Mouse (Mus musculus): ENCODE measurements at regions not wholly inside any gene's neighbourhood (a gene's known extent, or its start where the extent isn't known, plus 50 kb on each side); places are given as distances from the start of the nearest gene placed in this dataset.
"Not testable (repeated sequence)": the region's sequence is repeated elsewhere in the genome, so short reads cannot be mapped to it uniquely, and the experiment has no call there.

GRCm38 (mm10) chr3:60858474-60859118 lies 144.0 kb upstream of the P2ry1 start:
- Histone ChIP-seq H3K9me3 (no peaks in the 10 kb centered on the region), H3K4me3 (no peak overlapping the region), H3K27me3 (replicated peaks) (no peaks in the 10 kb centered on the region), H3K9ac (no peak overlapping the region), H3K27ac (replicated peaks) (no peak overlapping the region), H3K4me2 (no peak overlapping the region), H3K36me3 (no peaks in the 10 kb centered on the region), H3K4me1 (no peaks in the 10 kb centered on the region)
- 81% methylated on average over 5 of the region's 5 CpGs for WGBS
- ATAC-seq (ENCODE audit: extremely low read depth, insufficient number of reproducible peaks, low FRiP score, low TSS enrichment): no peak

GRCm38 (mm10) chr3:60859119-60859515 lies 143.5 kb upstream of the P2ry1 start:
- no peaks in the 10 kb centered on the region for H3K9me3 ChIP-seq
- no peak overlapping the region for H3K27ac ChIP-seq (replicated peaks)
- WGBS: 80% methylated on average over 3 of the region's 3 CpGs
- ATAC-seq (ENCODE audit: extremely low read depth, insufficient number of reproducible peaks, low FRiP score, low TSS enrichment): no peak
- H3K4me3 ChIP-seq: no peak overlapping the region
- no peaks in the 10 kb centered on the region for H3K36me3 ChIP-seq
- no peaks in the 10 kb centered on the region for H3K4me1 ChIP-seq
- no peak overlapping the region for H3K4me2 ChIP-seq
- H3K27me3 ChIP-seq (replicated peaks): no peaks in the 10 kb centered on the region
- no peak overlapping the region for H3K9ac ChIP-seq

- H3K27me3 ChIP-seq (replicated peaks); H3K27ac ChIP-seq (replicated peaks); H3K9me3 ChIP-seq; H3K4me2 ChIP-seq; H3K9ac ChIP-seq; H3K4me3 ChIP-seq; H3K4me1 ChIP-seq; ATAC-seq (ENCODE audit: extremely low read depth, insufficient number of reproducible peaks, low FRiP score, low TSS enrichment); H3K36me3 ChIP-seq: not testable (repeated sequence)
- WGBS: 84% methylated on average over 11 of the region's 11 CpGs
Measured at GRCm38 (mm10) chr3:60876858-60877257, 125.7 kb upstream of the P2ry1 start.

DNA sequence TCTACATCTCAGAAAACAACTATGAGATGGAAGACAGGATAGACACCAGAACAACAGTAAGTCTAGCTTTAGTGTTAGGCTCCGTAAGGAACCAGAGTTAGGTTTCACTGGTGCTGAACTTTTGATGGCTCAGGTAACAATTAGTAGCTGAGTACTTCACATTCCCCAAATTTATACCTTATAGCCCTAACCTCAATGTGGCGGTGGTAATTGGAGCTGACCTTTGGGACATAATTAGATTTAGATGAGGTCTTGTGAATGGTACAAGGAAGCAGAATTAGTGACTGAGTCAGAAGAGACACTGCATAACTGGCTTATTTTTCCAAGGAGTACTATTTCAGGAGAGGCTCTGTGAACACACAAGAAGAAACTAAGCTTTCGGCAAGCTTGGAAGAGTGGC lies 123.7 kb upstream of the P2ry1 start:
- H3K27me3 ChIP-seq (replicated peaks): no peaks in the 10 kb centered on the region
- H3K4me2 ChIP-seq: no peak overlapping the region
- ATAC-seq (ENCODE audit: extremely low read depth, insufficient number of reproducible peaks, low FRiP score, low TSS enrichment): no peak
- H3K9me3 ChIP-seq: no peaks in the 10 kb centered on the region
- H3K4me3 ChIP-seq: no peak overlapping the region
- 87% methylated on average over 3 of the region's 3 CpGs for WGBS
- no peak overlapping the region for H3K9ac ChIP-seq
- H3K4me1 ChIP-seq: no peaks in the 10 kb centered on the region
- no peak overlapping the region for H3K27ac ChIP-seq (replicated peaks)
- H3K36me3 ChIP-seq: no peaks in the 10 kb centered on the region

DNA sequence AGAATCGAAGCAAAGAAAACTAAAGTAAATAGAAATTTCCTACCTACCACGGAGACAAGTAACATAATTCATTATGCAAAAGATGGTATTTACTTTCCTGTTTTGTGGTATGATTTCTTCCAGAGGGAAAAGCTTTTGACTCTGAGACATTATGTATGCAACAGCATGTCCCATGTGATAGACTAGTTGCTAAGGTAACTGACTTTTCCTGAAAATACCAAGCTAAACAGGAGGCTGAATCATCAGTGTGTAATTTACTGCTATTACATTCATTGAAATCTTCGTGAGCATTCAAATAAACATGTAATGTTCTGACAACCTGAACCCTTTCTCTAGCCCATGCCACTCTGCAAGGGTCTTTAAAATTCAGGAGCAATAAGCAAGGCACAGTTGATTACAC lies 118.6 kb upstream of the P2ry1 start:
- Histone ChIP-seq H3K27me3 (replicated peaks) (no peaks in the 10 kb centered on the region), H3K4me2 (no peak overlapping the region), H3K36me3 (no peaks in the 10 kb centered on the region), H3K27ac (replicated peaks) (no peak overlapping the region), H3K4me3 (no peak overlapping the region), H3K9me3 (no peaks in the 10 kb centered on the region), H3K4me1 (no peaks in the 10 kb centered on the region), H3K9ac (no peak overlapping the region)
- WGBS: 58% methylated on average over 3 of the region's 3 CpGs
- ATAC-seq (ENCODE audit: extremely low read depth, insufficient number of reproducible peaks, low FRiP score, low TSS enrichment): no peak

- WGBS: 87% methylated on average over 4 of the region's 4 CpGs
Measured at GRCm38 (mm10) chr3:60889191-60889861, 113.3 kb upstream of the P2ry1 start.

DNA sequence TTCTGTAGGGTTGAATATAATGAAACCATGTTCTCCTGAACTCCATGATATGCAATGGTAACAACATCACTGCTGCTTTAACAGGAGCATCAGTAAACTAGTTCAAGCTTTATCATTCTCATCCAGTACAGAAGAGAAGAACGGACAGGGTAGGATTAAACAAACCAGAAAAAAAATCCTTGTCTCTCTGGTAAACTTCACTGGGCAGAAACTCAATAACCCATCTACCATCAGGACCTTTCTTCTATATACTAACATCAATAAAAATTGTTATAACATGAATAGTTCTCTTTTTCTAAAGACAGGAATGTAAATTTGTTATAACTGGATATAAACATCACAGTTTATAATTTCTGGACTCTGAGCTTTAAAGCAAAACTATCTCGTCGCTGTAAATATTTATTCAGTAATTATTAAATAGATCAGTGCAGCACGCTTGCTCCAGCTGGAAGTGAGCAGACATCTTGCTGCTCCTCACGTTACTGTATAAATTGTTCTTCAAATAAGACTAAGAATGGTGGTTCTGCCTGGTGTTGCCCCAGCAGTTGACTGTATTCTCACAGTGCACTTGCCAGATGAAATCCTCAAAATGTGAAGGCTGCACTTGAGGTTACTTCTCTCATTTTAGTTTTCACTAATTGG lies 104.8 kb upstream of the P2ry1 start:
- Histone ChIP-seq H3K27me3 (replicated peaks) (no peaks in the 10 kb centered on the region), H3K27ac (replicated peaks) (no peak overlapping the region), H3K9me3 (no peaks in the 10 kb centered on the region), H3K9ac (no peak overlapping the region), H3K4me2 (no peak overlapping the region), H3K36me3 (no peaks in the 10 kb centered on the region), H3K4me1 (no peaks in the 10 kb centered on the region), H3K4me3 (no peak overlapping the region)
- 86% methylated on average over 5 of the region's 5 CpGs for WGBS
- no peak for ATAC-seq (ENCODE audit: extremely low read depth, insufficient number of reproducible peaks, low FRiP score, low TSS enrichment)

More at GRCm38 (mm10) chr3:60889191-60889861, 113.3 kb upstream of the P2ry1 start:
- Histone ChIP-seq H3K4me1 (no peaks in the 10 kb centered on the region), H3K9ac (no peak overlapping the region), H3K36me3 (no peaks in the 10 kb centered on the region), H3K4me3 (no peak overlapping the region), H3K27ac (replicated peaks) (no peak overlapping the region), H3K9me3 (no peaks in the 10 kb centered on the region), H3K4me2 (no peak overlapping the region), H3K27me3 (replicated peaks) (no peaks in the 10 kb centered on the region)
- ATAC-seq (ENCODE audit: extremely low read depth, insufficient number of reproducible peaks, low FRiP score, low TSS enrichment): no peak

DNA sequence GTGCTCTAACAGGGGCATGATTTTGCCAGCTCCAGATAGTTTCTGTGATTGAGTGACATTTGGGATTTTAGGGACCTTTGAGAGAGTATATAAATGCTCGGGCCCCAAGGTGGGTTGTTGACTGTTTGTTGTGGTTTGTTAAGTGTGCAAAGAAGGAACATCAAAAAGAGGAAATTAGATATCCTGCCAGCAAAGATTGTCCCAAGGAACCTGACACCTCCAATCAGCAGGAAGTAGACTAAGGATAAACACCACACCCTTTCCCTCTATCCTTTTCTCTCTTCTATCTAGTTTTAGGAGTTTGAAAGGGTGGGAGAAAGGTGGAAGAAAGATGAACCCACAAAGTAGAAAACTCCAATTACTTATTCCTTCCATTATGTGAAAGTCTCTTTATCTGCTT lies 103.9 kb upstream of the P2ry1 start:
- Histone ChIP-seq H3K4me3 (no peak overlapping the region), H3K36me3 (no peaks in the 10 kb centered on the region), H3K9ac (no peak overlapping the region), H3K4me2 (no peak overlapping the region), H3K9me3 (no peaks in the 10 kb centered on the region), H3K27ac (replicated peaks) (no peak overlapping the region), H3K27me3 (replicated peaks) (no peaks in the 10 kb centered on the region), H3K4me1 (no peaks in the 10 kb centered on the region)
- no peak for ATAC-seq (ENCODE audit: extremely low read depth, insufficient number of reproducible peaks, low FRiP score, low TSS enrichment)
- 60% methylated on average over 1 of the region's 1 CpGs for WGBS

DNA sequence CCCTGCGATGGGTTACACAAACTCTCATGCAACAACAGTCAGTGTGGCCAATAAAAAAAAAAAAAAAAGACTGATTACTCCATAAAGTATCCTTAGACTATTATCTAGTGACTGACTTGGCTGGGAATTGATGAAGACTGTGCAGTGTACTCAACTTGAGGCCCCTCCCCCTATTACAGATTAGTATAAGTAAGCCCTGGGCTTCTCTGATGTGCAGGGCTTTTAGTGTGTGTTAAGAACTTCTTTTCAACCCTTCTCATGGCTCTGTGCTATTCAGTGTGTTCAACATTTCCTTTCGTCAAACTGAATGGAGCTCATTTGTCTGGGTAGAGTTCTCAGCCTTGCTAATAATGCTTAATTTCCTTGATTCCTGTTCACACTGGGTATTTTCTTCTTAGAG lies 101.0 kb upstream of the P2ry1 start:
- H3K4me2 ChIP-seq: no peak overlapping the region
- WGBS: 79% methylated on average over 2 of the region's 2 CpGs
- H3K9ac ChIP-seq: no peak overlapping the region
- H3K36me3 ChIP-seq: no peaks in the 10 kb centered on the region
- no peak overlapping the region for H3K27ac ChIP-seq (replicated peaks)
- no peaks in the 10 kb centered on the region for H3K4me1 ChIP-seq
- no peaks in the 10 kb centered on the region for H3K9me3 ChIP-seq
- ATAC-seq (ENCODE audit: extremely low read depth, insufficient number of reproducible peaks, low FRiP score, low TSS enrichment): no peak
- H3K4me3 ChIP-seq: no peak overlapping the region
- H3K27me3 ChIP-seq (replicated peaks): no peaks in the 10 kb centered on the region

DNA sequence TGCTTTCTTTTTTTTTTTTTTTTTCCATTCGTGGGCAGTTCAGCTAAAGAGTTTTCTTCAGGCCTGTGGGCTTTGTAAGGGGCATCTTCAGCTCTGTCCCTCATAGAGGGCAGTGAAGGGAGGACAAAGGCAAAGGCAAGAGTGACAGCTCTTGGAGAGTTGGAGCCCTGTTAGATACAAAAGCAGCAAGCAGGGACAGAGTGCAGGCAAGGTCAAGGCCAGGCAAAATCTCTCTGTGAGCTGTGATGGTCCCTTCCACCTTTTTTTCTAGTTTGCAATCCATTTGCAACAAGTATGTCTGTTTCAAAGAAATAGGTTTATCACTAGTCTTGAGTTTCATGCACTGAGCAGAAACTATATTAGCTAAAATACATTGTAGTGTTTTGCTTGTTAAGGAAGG lies 86.2 kb upstream of the P2ry1 start:
- ATAC-seq (ENCODE audit: extremely low read depth, insufficient number of reproducible peaks, low FRiP score, low TSS enrichment): no peak
- 29% methylated on average over 1 of the region's 1 CpGs for WGBS
- Histone ChIP-seq H3K9me3 (no peaks in the 10 kb centered on the region), H3K4me3 (no peak overlapping the region), H3K27me3 (replicated peaks) (no peaks in the 10 kb centered on the region), H3K27ac (replicated peaks) (no peak overlapping the region), H3K4me2 (no peak overlapping the region), H3K9ac (no peak overlapping the region), H3K4me1 (no peaks in the 10 kb centered on the region), H3K36me3 (no peaks in the 10 kb centered on the region)

- no peak for ATAC-seq (ENCODE audit: extremely low read depth, insufficient number of reproducible peaks, low FRiP score, low TSS enrichment)
- H3K9me3 ChIP-seq: no peaks in the 10 kb centered on the region
- H3K4me3 ChIP-seq: no peak overlapping the region
- 74% methylated on average over 3 of the region's 3 CpGs for WGBS
- H3K4me2 ChIP-seq: no peak overlapping the region
- no peaks in the 10 kb centered on the region for H3K27me3 ChIP-seq (replicated peaks)
- no peak overlapping the region for H3K9ac ChIP-seq
- H3K36me3 ChIP-seq: no peaks in the 10 kb centered on the region
- no peaks in the 10 kb centered on the region for H3K4me1 ChIP-seq
- no peak overlapping the region for H3K27ac ChIP-seq (replicated peaks)
Measured at GRCm38 (mm10) chr3:60917271-60917670, 85.3 kb upstream of the P2ry1 start.

All from heart, embryonic 13.5 days (tissue).